Mouse (Mus musculus): Measurements from ENCODE around the gene Pdhb. TPM values are rescaled to one million over a fixed set of nuclear protein-coding genes. Genes with fewer than 3 reads are reported as not detected.

Pdhb gene
- total and polyA plus RNA-seq, 3 experiments = 109 to 140 TPM; not detected in 1

DNA sequence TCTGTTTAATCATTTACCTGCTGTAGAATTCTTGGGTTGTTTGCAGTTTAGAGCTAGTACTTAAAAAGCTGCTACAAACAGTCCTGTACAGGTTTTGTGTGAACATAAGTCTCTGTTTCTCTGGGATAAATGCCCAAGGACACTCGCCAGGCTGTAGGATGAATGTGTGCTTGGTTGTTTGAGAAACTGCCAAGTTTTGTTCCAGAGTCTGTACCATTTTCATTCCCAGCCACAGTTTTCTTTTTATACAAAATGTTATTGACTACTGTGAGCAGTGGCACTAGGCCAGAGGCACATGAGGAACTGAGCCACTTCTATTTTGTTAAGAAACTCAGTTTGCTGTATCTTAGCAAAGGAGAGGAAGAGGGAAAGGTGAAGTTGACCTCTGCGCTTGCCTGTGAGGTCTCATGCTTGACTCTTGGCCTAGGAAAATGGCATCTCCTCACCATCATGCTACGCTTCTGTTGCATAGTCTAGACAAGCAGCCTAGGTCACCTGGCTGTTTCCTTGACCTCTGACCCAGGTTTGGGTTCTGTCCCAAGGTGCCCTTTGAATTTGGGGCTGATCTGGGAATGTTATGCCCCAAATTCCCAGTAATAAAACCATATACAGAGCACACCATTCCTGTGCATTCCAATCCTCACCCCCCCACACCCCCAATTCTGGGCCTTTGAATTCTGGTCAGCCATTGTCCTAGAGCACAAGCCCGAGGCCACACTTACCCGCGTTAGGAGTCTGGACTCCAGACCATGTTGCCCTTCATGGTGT lies 13.6 kb upstream of the Pdhb start:
- Histone ChIP-seq H3K4me1 (ENCODE audit: control insufficient read depth in 1 of 2, insufficient read depth in 2 of 2, low read length in 2 of 2) (peaks cover 4% of the 10 kb centered on the region in 2 experiments; a peak in 2 of 4 replicates), H3K79me2 (ENCODE audit: control insufficient read depth, insufficient read depth, low read length, poor library complexity) (no peaks in the 10 kb centered on the region), H3K9me3 (replicated peaks; ENCODE audit: insufficient read depth, low read length) (no peaks in the 10 kb centered on the region), H3K9ac (ENCODE audit: control insufficient read depth, low read depth, low read length, poor library complexity, severe bottlenecking) (no peak overlapping the region), H3K4me3 (ENCODE audit: control insufficient read depth in 1 of 2, insufficient read depth in 1 of 2, low read depth in 2 of 2, low read length in 2 of 2) (no peak overlapping the region), H3K27ac (ENCODE audit: control insufficient read depth, low read depth, low read length) (no peak overlapping the region), H3K27me3 (ENCODE audit: control insufficient read depth in 1 of 2, insufficient read depth in 2 of 2, low read length in 2 of 2) (no peaks in the 10 kb centered on the region), H3K36me3 (ENCODE audit: control insufficient read depth in 1 of 2, insufficient read depth in 2 of 2, low read length in 2 of 2) (peaks cover 0 to 3% of the 10 kb centered on the region in 2 experiments; a peak in 1 of 4 replicates)
- TF ChIP-seq KAT2A (conservative IDR thresholded peaks at IDR 0.05; ENCODE audit: low read depth, low read length) (no peak), TBP (IDR thresholded peaks at IDR 0.05; ENCODE audit: low read depth, low read length) (no peak), MEF2A (IDR thresholded peaks at IDR 0.05; ENCODE audit: extremely low read depth, insufficient replicate concordance, low read depth, low read length, poor library complexity, severe bottlenecking) (no peak), RCOR1 (IDR thresholded peaks at IDR 0.05; ENCODE audit: low read depth, low read length) (no peak), BHLHE40 (IDR thresholded peaks at IDR 0.05; ENCODE audit: borderline replicate concordance, low read depth, low read length) (no peak), GATA1 (IDR thresholded peaks at IDR 0.05; ENCODE audit: low read depth, low read length) (no peak), POLR2AphosphoS5 (IDR thresholded peaks at IDR 0.05; ENCODE audit: borderline replicate concordance, low read depth, low read length) (no peak), HCFC1 (IDR thresholded peaks at IDR 0.05; ENCODE audit: low read depth, low read length) (no peak), ELF1 (IDR thresholded peaks at IDR 0.05; ENCODE audit: low read depth, low read length) (no peak)
- DNase-seq (ENCODE audit: low read depth, low spot score) = no peak

DNA sequence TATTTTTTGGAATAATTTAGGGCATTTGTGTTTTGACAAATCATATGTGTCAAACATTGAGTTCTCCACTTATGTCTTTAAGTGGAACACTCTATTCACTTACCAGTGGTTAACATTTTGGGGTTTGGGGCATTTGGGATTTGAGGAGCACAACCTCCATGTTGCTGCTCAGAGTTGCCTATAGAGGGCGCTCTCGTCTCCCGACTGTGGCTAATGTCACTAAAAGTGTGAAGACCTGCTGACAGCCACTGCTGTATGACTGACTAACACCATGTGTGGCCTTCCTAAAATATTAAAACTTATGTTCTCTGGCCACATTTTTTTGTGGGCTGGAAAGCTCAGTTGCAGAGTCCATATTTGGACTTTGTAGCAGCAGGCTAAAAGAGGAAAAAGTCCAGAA lies 10.5 kb upstream of the Pdhb start:
- TF ChIP-seq MAZ (IDR thresholded peaks at IDR 0.05; ENCODE audit: low read depth, low read length) = no peak
- TF ChIP-seq MXI1 (IDR thresholded peaks at IDR 0.05; ENCODE audit: low read depth, low read length) = no peak
- peak; percentile 42 for TF ChIP-seq RAD21 (IDR thresholded peaks at IDR 0.05; ENCODE audit: low read depth, low read length)
- no peak for TF ChIP-seq ELF1 (IDR thresholded peaks at IDR 0.05; ENCODE audit: low read depth, low read length)
- no peak for TF ChIP-seq NRF1 (IDR thresholded peaks at IDR 0.05; ENCODE audit: insufficient read depth, low read depth, low read length, poor library complexity, severe bottlenecking)
- TF ChIP-seq CTCF (IDR thresholded peaks at IDR 0.05 in 2 of 3, conservative IDR thresholded peaks at IDR 0.05 in 1 of 3; ENCODE audit: control insufficient read depth in 1 of 3, insufficient read depth in 1 of 3, low read depth in 2 of 3, low read length in 3 of 3, poor library complexity in 1 of 3, severe bottlenecking in 1 of 3) = peak; percentile 57 to 65 (median 61)
- no peak for TF ChIP-seq GATA1 (IDR thresholded peaks at IDR 0.05; ENCODE audit: low read depth, low read length)
- TF ChIP-seq JUND (IDR thresholded peaks at IDR 0.05; ENCODE audit: low read depth, low read length) = no peak
- TF ChIP-seq ZC3H11A (IDR thresholded peaks at IDR 0.05; ENCODE audit: low read depth, low read length) = no peak; the same call in 1 of the 2 replicates
- TF ChIP-seq MYB (IDR thresholded peaks at IDR 0.05; ENCODE audit: low read depth, low read length) = no peak
- TF ChIP-seq SMC3 (IDR thresholded peaks at IDR 0.05; ENCODE audit: low read depth, low read length) = peak; percentile 33
- TF ChIP-seq KAT2A (conservative IDR thresholded peaks at IDR 0.05; ENCODE audit: low read depth, low read length) = no peak
- no peak for TF ChIP-seq MAX (IDR thresholded peaks at IDR 0.05; ENCODE audit: low read length)
- TF ChIP-seq MYC (IDR thresholded peaks at IDR 0.05; ENCODE audit: low read depth, low read length) = no peak
- TF ChIP-seq CHD2 (IDR thresholded peaks at IDR 0.05; ENCODE audit: low read length) = no peak
- TF ChIP-seq GABPA (IDR thresholded peaks at IDR 0.05; ENCODE audit: low read depth, low read length) = no peak
- TF ChIP-seq BHLHE40 (IDR thresholded peaks at IDR 0.05; ENCODE audit: borderline replicate concordance, low read depth, low read length) = no peak
- no peak for TF ChIP-seq CHD1 (IDR thresholded peaks at IDR 0.05; ENCODE audit: low read depth, low read length)
- Histone ChIP-seq H3K79me2 (ENCODE audit: control insufficient read depth, insufficient read depth, low read length, poor library complexity) (no peaks in the 10 kb centered on the region), H3K9ac (ENCODE audit: control insufficient read depth, low read depth, low read length, poor library complexity, severe bottlenecking) (no peak overlapping the region), H3K27me3 (ENCODE audit: control insufficient read depth in 1 of 2, insufficient read depth in 2 of 2, low read length in 2 of 2) (peaks cover 0 to 2% of the 10 kb centered on the region in 2 experiments; a peak in 3 of 4 replicates), H3K4me3 (ENCODE audit: control insufficient read depth in 1 of 2, insufficient read depth in 1 of 2, low read depth in 2 of 2, low read length in 2 of 2) (no peak overlapping the region), H3K27ac (ENCODE audit: control insufficient read depth, low read depth, low read length) (no peak overlapping the region), H3K4me1 (ENCODE audit: control insufficient read depth in 1 of 2, insufficient read depth in 2 of 2, low read length in 2 of 2) (no peaks in the 10 kb centered on the region), H3K9me3 (replicated peaks; ENCODE audit: insufficient read depth, low read length) (no peaks in the 10 kb centered on the region), H3K36me3 (ENCODE audit: control insufficient read depth in 1 of 2, insufficient read depth in 2 of 2, low read length in 2 of 2) (no peaks in the 10 kb centered on the region)
- peak; percentile 50 for DNase-seq (ENCODE audit: low read depth, low spot score)

Data from MEL (cell line).